Mouse (Mus musculus) B cell, adult 2 months (primary cell): ENCODE measurements around the gene Rps13.

ENCODE experiments used
- DNase-seq, 2 experiments: peaks; one replicate each; pipeline ENCODE4 v3.0.0; 2022

The Rps13 gene

GRCm38 (mm10) chr7:116290559-116290958, 43.4 kb downstream of the Rps13 start:
- DNase-seq: no peak

GRCm38 (mm10) chr7:116288996-116289395, 45.0 kb downstream of the Rps13 start:
- DNase-seq: no peak

GRCm38 (mm10) chr7:116287959-116288358, 46.0 kb downstream of the Rps13 start:
- no peak for DNase-seq

GRCm38 (mm10) chr7:116286611-116287355, 47.2 kb downstream of the Rps13 start:
- no peak for DNase-seq

- DNase-seq: no peak
Measured at GRCm38 (mm10) chr7:116286173-116286572, 47.8 kb downstream of the Rps13 start.

- no peak for DNase-seq
Measured at GRCm38 (mm10) chr7:116285216-116285615, 48.8 kb downstream of the Rps13 start.

- no peak for DNase-seq
Measured at GRCm38 (mm10) chr7:116282755-116283154, 51.2 kb downstream of the Rps13 start.
